Mouse (Mus musculus) liver, adult 2 months (tissue): Measurements from ENCODE around the gene Wbp2nl.

Experiments used
- CTCF ChIP-seq: fragments of 200-500 bp; IDR thresholded peaks from 2 replicates; pipeline ENCODE4 v1.5.1; 2011; ENCODE audit warnings: low read depth, low read length, control low read depth
- POLR2A ChIP-seq: fragments of 200-500 bp; IDR thresholded peaks from 2 replicates; pipeline ENCODE4 v1.6.1; 2011; ENCODE audit warnings: low read length, control low read depth; ENCODE audit not compliant: insufficient read depth; ENCODE audit errors: extremely low read depth

GRCm38 (mm10) chr15:82358431-82359260, 59.9 kb downstream of the Wbp2nl start:
- TF ChIP-seq CTCF: no peak
- TF ChIP-seq POLR2A: no peak
